Mouse (Mus musculus) embryonic facial prominence, embryonic 11.5 days (tissue): ENCODE measurements around the gene Ift140. TPM values are rescaled to one million over a fixed set of nuclear protein-coding genes. Genes with fewer than 3 reads are reported as not detected.

Experiments
- ATAC-seq: fragments of 200-750 bp; cut with Nextera tagmentation; replicated peaks from 2 replicates; pipeline ENCODE4 v1.8.0; 2017; ENCODE audit warnings: low read depth; ENCODE audit not compliant: insufficient number of reproducible peaks, low FRiP score, low TSS enrichment
- DNase-seq: peaks from one replicate; pipeline ENCODE4 v3.0.0-alpha.2; 2015; ENCODE audit warnings: low spot score
- H3K27ac ChIP-seq: fragments of 300-500 bp; sonication (generic); replicated peaks from 2 replicates; pipeline ENCODE4 v1.5.1; 2014; ENCODE audit warnings: mild to moderate bottlenecking, low read depth, low read length, control low read depth
- H3K27me3 ChIP-seq: fragments of 300-500 bp; sonication (generic); 2 replicates; pipeline ENCODE4 v1.6.1; 2014; ENCODE audit warnings: mild to moderate bottlenecking, low read length, moderate library complexity, mixed read lengths; ENCODE audit not compliant: control insufficient read depth, insufficient read depth
- H3K36me3 ChIP-seq: fragments of 300-500 bp; sonication (generic); replicated peaks from 2 replicates; pipeline ENCODE4 v1.6.1; 2014; ENCODE audit warnings: low read depth, mild to moderate bottlenecking, low read length, moderate library complexity, mixed read lengths; ENCODE audit not compliant: control insufficient read depth, insufficient read depth
- H3K4me1 ChIP-seq: fragments of 300-500 bp; sonication (generic); 2 replicates; pipeline ENCODE4 v1.6.1; 2014; ENCODE audit warnings: low read length, mixed read lengths; ENCODE audit not compliant: control insufficient read depth, insufficient read depth
- H3K4me2 ChIP-seq: fragments of 300-500 bp; sonication (generic); 2 replicates; pipeline ENCODE4 v1.6.1; 2014; ENCODE audit warnings: low read depth, mild to moderate bottlenecking, control low read depth, low read length, moderate library complexity
- H3K4me3 ChIP-seq: fragments of 300-500 bp; sonication (generic); 2 replicates; pipeline ENCODE4 v1.5.1; 2014; ENCODE audit warnings: low read depth, low read length, control low read depth
- H3K9ac ChIP-seq: fragments of 300-500 bp; sonication (generic); replicated peaks from 2 replicates; pipeline ENCODE4 v1.6.1; 2014; ENCODE audit warnings: mild to moderate bottlenecking, control low read depth, low read length
- H3K9me3 ChIP-seq: fragments of 300-500 bp; sonication (generic); replicated peaks from 2 replicates; pipeline ENCODE4 v1.6.1; 2016; ENCODE audit warnings: mild to moderate bottlenecking, low read length, inconsistent platforms, mixed read lengths; ENCODE audit not compliant: control insufficient read depth
- WGBS: fragments of 180-500 bp; shearing (Covaris S2); extraction: QIAGEN DNeasy Blood & Tissue Kit; methylation state at CpG from one replicate; pipeline ENCODE4 v1.1.7; 2014; 5-methylcytosine and 5-hydroxymethylcytosine counted together
- polyA plus RNA-seq: library from polyadenylated mRNA; unstranded; fragments of >200 nt; fragmentation: Nextera tagmentation; extraction: Ambion mirVana; gene quantifications from 2 replicates; pipeline ENCODE4 v1.2.1, GENCODE M21; 2014

The Ift140 gene
- polyA plus RNA-seq, 1 experiment from 2014 or later, result 18.4 TPM

DNA sequence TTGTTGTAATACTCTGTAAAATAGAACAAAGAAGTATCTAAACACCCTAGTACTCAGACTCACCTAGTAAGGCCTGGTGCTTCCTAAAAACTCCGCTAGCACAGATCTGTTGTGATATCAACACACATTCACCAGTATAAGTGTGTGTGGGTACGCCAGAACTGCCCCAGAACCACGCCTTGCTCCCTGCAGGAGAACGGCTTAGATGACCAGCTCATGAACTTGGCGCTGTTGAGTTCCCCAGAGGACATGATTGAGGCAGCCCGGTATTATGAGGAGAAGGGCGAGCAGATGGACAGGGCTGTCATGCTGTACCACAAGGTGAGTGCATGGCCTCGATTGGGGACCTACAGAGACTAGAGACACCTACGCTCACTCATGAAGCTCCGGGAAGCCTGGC, 74.6 kb downstream of the Ift140 start:
- Histone ChIP-seq H3K27me3 (no peaks in the 10 kb centered on the region), H3K27ac (no peak overlapping the region), H3K9ac (no peak overlapping the region), H3K9me3 (no peaks in the 10 kb centered on the region), H3K4me1 (no peaks in the 10 kb centered on the region), H3K4me2 (no peak overlapping the region), H3K36me3 (0 out of 2 replicates have a peak, but pooled peaks cover 3% of the 10 kb centered on the region), H3K4me3 (no peak overlapping the region)
- ATAC-seq (no peak), DNase-seq (no peak)
- 92% methylated on average over 10 of the region's 10 CpGs for WGBS

DNA sequence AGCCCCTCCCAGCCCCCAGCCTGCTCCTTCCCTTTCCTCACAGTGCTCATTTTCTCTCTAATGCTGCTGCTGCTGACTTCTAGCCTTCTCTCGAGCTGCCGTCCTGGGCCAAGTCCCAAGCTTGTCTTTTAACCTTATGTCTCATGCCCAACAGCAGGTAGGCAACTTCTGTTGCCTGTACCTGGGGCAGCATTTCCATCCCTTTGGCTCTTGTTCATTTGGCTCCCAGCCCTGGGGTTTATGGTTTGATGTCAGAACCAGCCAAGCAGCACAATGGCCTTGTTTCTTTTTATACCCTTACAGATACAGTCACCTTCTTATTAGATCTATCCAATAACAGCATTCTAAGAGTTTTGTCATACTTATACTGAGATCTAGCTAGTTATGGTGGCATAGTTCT, 80.3 kb downstream of the Ift140 start:
- Histone ChIP-seq H3K9me3 (no peaks in the 10 kb centered on the region), H3K27ac (no peak overlapping the region), H3K4me3 (no peak overlapping the region), H3K36me3 (peaks cover 3% of the 10 kb centered on the region), H3K27me3 (no peaks in the 10 kb centered on the region), H3K9ac (no peak overlapping the region), H3K4me2 (no peak overlapping the region), H3K4me1 (no peaks in the 10 kb centered on the region)
- WGBS, result 88% methylated on average over 2 of the region's 2 CpGs
- DNase-seq, result no peak
- ATAC-seq, result no peak

DNA sequence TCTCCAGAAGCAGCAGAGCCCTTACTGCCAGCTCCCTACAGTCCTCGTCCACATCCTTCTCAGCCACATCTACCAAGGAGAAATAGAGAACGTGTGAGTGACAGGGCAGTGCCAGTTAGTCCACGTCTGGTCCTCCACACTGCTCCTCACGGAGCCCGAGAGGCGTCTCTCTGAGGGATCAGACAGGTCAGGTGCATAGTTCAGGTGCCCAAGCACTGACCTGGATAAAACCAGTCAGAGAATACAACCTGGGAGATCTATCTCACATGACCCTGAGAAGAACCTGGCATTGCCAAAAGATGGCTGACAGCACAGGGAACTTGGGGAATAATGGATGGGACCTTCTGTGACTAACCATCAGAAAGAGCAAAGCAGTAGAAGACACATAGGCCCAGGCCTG, 84.2 kb downstream of the Ift140 start:
- 82% methylated on average over 6 of the region's 6 CpGs for WGBS
- H3K4me1 ChIP-seq, result no peaks in the 10 kb centered on the region
- H3K9me3 ChIP-seq, result no peaks in the 10 kb centered on the region
- no peaks in the 10 kb centered on the region; the same call in none of the 2 replicates for H3K36me3 ChIP-seq
- no peaks in the 10 kb centered on the region for H3K27me3 ChIP-seq
- no peak for ATAC-seq
- H3K27ac ChIP-seq, result no peak overlapping the region
- DNase-seq, result no peak
- H3K4me2 ChIP-seq, result no peak overlapping the region
- no peak overlapping the region for H3K9ac ChIP-seq
- H3K4me3 ChIP-seq, result no peak overlapping the region

DNA sequence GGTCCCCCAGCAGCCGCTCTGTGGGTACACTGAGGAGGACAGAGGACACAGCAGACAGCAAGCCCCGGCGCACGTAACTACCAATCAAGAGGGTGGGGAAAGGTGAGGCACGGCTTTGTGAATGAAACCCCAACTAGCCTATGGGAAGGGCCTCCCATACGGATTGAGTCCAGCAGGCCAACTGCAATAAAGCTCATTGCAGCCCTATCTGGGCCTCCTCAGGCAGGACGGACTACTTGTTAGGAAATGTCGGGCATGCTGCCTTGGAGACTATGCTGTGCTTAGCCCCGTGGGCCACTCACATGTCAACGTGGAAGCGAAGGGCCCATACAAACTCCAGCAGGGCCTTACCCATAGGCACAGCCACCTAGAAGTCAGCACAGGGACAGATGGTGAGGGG, 85.5 kb downstream of the Ift140 start:
- Histone ChIP-seq H3K27me3 (no peaks in the 10 kb centered on the region), H3K9ac (no peak overlapping the region), H3K4me1 (no peaks in the 10 kb centered on the region), H3K9me3 (no peaks in the 10 kb centered on the region), H3K4me2 (no peak overlapping the region), H3K36me3 (no peaks in the 10 kb centered on the region; the same call in none of the 2 replicates), H3K27ac (no peak overlapping the region), H3K4me3 (no peak overlapping the region)
- DNase-seq (no peak), ATAC-seq (no peak)
- 94% methylated on average over 11 of the region's 11 CpGs for WGBS

DNA sequence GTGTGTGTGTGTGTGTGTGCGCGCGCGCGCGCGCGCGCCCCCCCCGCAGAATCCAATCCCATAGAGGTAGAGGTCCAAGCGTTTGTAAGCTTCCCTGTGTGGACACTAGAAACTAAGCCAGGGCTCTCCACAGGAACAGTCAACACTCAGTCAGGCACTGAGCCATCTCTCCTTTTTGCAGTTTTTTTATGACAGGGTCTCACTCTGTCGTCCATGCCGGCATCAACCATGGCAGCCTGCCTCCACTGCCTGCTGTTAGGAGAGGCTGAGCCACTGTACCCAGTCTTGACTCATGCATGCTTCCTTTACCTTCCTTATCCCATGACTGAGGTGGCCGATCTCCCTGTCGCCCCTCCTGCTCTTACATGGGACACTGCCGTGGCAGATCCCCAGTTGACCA, 91.9 kb downstream of the Ift140 start:
- H3K27me3 ChIP-seq, result no peaks in the 10 kb centered on the region
- H3K36me3 ChIP-seq, result peaks cover 3% of the 10 kb centered on the region; the same call in 1 of the 2 replicates
- no peaks in the 10 kb centered on the region for H3K9me3 ChIP-seq
- H3K27ac ChIP-seq, result no peak overlapping the region
- 91% methylated on average over 12 of the region's 16 CpGs for WGBS
- no peaks in the 10 kb centered on the region for H3K4me1 ChIP-seq
- H3K9ac ChIP-seq, result no peak overlapping the region
- no peak overlapping the region for H3K4me3 ChIP-seq
- DNase-seq (no peak), ATAC-seq (no peak)
- no peak overlapping the region for H3K4me2 ChIP-seq

DNA sequence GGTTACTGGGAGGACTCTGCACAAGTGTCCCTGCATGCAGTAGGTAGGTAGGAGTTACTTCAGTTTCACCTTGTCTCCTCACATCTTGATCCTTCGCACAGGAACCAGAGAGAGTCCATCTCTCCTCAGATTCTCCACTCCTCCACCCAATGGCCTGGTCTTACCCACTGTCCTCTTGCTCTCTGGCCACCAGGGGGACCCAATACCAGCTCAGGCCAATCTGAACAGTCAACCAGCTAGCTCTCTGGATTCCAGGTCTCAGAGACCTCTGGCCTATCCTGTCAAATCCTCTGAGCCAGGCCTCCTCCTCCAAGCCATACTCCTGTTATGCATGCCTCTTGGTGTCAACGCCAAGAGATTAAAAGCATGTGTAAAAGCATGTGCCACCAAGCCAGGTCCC, 93.7 kb downstream of the Ift140 start:
- no peak overlapping the region for H3K9ac ChIP-seq
- H3K4me1 ChIP-seq, result no peaks in the 10 kb centered on the region
- no peaks in the 10 kb centered on the region for H3K9me3 ChIP-seq
- H3K27me3 ChIP-seq, result no peaks in the 10 kb centered on the region
- 79% methylated on average over 2 of the region's 2 CpGs for WGBS
- DNase-seq (peak; percentile 49), ATAC-seq (no peak)
- H3K4me3 ChIP-seq, result no peak overlapping the region
- peaks cover 3% of the 10 kb centered on the region; the same call in 1 of the 2 replicates for H3K36me3 ChIP-seq
- no peak overlapping the region for H3K4me2 ChIP-seq
- no peak overlapping the region for H3K27ac ChIP-seq

DNA sequence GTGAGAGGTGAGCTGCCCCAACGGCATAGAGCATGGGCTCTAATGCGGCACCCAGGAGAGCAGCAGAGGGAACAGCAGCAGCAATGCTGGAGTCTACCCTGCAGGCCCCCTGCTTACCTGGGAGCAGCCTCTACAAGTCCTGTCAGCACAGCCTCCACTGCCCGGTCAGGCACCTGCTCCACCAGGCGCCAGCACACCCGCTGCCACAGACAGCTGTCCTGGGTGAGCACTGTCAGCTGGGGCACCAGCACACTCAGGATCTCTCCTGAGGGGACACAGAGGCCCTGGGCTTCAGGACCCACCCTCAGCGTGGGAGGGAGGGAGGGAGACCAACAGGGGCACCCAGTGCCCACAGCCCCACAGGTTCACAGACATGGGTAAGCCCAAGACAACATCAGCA, 94.7 kb downstream of the Ift140 start:
- ATAC-seq (no peak), DNase-seq (no peak)
- H3K36me3 ChIP-seq, result peaks cover 3% of the 10 kb centered on the region; the same call in 1 of the 2 replicates
- H3K9ac ChIP-seq, result no peak overlapping the region
- H3K4me2 ChIP-seq, result no peak overlapping the region
- no peaks in the 10 kb centered on the region for H3K9me3 ChIP-seq
- peaks cover 3% of the 10 kb centered on the region; the same call in 1 of the 2 replicates for H3K4me1 ChIP-seq
- no peak overlapping the region for H3K27ac ChIP-seq
- H3K4me3 ChIP-seq, result no peak overlapping the region
- no peaks in the 10 kb centered on the region for H3K27me3 ChIP-seq
- 93% methylated on average over 6 of the region's 6 CpGs for WGBS

DNA sequence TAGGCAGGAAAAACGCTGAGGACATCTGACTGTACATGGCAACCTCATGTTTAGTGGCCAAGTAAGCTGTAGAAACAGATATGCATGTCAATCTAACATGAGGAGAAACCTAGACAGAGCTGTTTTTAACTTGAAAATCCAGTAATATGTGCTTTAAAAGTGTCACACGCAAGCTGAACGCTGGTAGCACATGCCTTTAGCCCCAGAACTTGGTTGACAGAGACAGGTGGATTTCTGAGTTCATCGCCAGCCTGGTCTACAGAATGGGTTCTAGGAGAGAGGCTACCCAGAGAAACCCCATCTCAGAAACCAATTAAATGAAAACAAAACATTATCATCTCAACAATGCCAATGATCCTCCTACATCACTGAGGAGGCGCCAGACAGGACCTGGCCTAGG, 95.3 kb downstream of the Ift140 start:
- no peak overlapping the region for H3K9ac ChIP-seq
- ATAC-seq, result no peak
- H3K4me3 ChIP-seq, result no peak overlapping the region
- H3K9me3 ChIP-seq, result no peaks in the 10 kb centered on the region
- peaks cover 3% of the 10 kb centered on the region for H3K4me1 ChIP-seq
- no peak for DNase-seq
- WGBS, result 92% methylated on average over 5 of the region's 5 CpGs
- peaks cover 3% of the 10 kb centered on the region; the same call in 1 of the 2 replicates for H3K36me3 ChIP-seq
- H3K27me3 ChIP-seq, result no peaks in the 10 kb centered on the region
- H3K4me2 ChIP-seq, result no peak overlapping the region
- no peak overlapping the region for H3K27ac ChIP-seq
